Comparison of ENCODE assay signal across 27 mouse cellular contexts in the genomic region with DNA sequence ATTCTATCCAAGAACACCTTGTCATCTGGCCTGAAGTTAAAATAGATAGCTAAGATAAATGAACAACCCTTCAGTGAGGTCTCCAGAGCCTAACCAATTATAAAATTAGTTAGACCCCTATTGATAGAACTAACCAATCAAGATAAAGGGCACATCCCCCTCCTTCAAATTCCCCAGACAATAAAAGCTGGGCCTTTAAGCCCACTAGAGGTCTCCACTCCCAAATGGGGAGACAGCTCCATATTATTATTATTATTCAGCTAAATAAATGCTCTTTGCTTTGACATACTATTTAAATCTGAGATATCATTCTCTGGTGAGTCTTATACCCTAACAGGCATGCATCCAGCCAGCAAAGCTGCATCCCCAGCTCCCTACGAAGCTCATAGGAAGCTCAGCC. TPM values are rescaled to one million over a fixed set of nuclear protein-coding genes. Genes with fewer than 3 reads are reported as not detected.
"Had no signal": no experiment of that assay in that cellular context is flagged by ENCODE, and none has a peak within 500 bp of the region (broad histone marks: within the 10 kb centered on the region; RNA-seq: fewer than 3 reads in every experiment).

No protein-coding gene starts in this region.

- H3K9ac ChIP-seq: liver, embryonic 13.5 days; midbrain, embryonic 13.5 days; neural tube, embryonic 13.5 days; stomach, embryonic 15.5 days had no signal

- H3K4me2 ChIP-seq: liver, embryonic 13.5 days; midbrain, embryonic 13.5 days; neural tube, embryonic 13.5 days; stomach, embryonic 15.5 days had no signal

- H3K27me3 ChIP-seq: liver, embryonic 13.5 days; megakaryocyte, embryonic 14.5 days; midbrain, embryonic 13.5 days; neural tube, embryonic 13.5 days; stomach, embryonic 15.5 days had no signal

- H3K27ac ChIP-seq: liver, embryonic 13.5 days; midbrain, embryonic 10.5 days; midbrain, embryonic 13.5 days; neural tube, embryonic 13.5 days; stomach, embryonic 15.5 days had no signal

- H3K36me3 ChIP-seq: liver, embryonic 13.5 days; midbrain, embryonic 10.5 days; midbrain, embryonic 13.5 days; neural tube, embryonic 13.5 days; stomach, embryonic 15.5 days had no signal

- H3K4me3 ChIP-seq: liver, embryonic 13.5 days; megakaryocyte, embryonic 14.5 days; midbrain, embryonic 10.5 days; midbrain, embryonic 13.5 days; myocyte; neural tube, embryonic 13.5 days; stomach, embryonic 15.5 days had no signal

- ATAC-seq: midbrain, embryonic 13.5 days; midbrain, embryonic 16.5 days had no signal

- H3K9me3 ChIP-seq: liver, embryonic 13.5 days; midbrain, embryonic 10.5 days; midbrain, embryonic 13.5 days; neural tube, embryonic 13.5 days; stomach, embryonic 15.5 days had no signal

- DNase-seq: kidney, adult 11 months; kidney, adult 9 months; kidney, postnatal 25 days; liver, embryonic 13.5 days; lung, adult 2 months; lung, postnatal 36 days; retina, postnatal 1 day; right cerebral cortex, postnatal 25 days; spleen, adult 18-20 months; thymus, postnatal 36 days had no signal

RNA-seq across cellular contexts. Expression of a gene that starts 4.2 kb away (rescaled TPM):
- total RNA-seq: monocyte, adult 5-6 weeks had no signal

RNA-seq across cellular contexts. Expression of a gene that starts 9.5 kb away (rescaled TPM):
- total RNA-seq: neutrophil, adult 5-6 weeks had no signal

RNA-seq across cellular contexts. Expression of a gene that starts 38.4 kb away (rescaled TPM):
- polyA plus RNA-seq: liver, adult 2 months had no signal

RNA-seq across cellular contexts. Expression of a gene that starts 40.8 kb away (rescaled TPM):
- total RNA-seq: liver, adult 2 months; monocyte, adult 5-6 weeks; neutrophil, adult 5-6 weeks had no signal
- polyA plus RNA-seq: kidney, embryonic 16.5 days; limb, embryonic 11.5 days; liver, adult 2 months; liver, embryonic 13.5 days; liver, embryonic 16.5 days; lung, adult 2 months; lung, embryonic 16.5 days; midbrain, embryonic 10.5 days; midbrain, embryonic 13.5 days; myocyte had no signal

RNA-seq across cellular contexts. Expression of a gene that starts 58.0 kb away (rescaled TPM):
- total RNA-seq: monocyte, adult 5-6 weeks; neutrophil, adult 5-6 weeks had no signal
- polyA plus RNA-seq: large intestine, adult 2 months; lung, adult 2 months; myocyte; thymus, postnatal 0 days; urinary bladder, adult 2 months had no signal
